Mouse (Mus musculus): ENCODE measurements around the gene Ptpa. TPM values are rescaled to one million over a fixed set of nuclear protein-coding genes. Genes with fewer than 3 reads are reported as not detected.
A peak's percentile ranks its signal among the peaks of the same experiment; 100 is the strongest.

The Ptpa gene
- polyA plus RNA-seq, 1 experiment from 2014 or later, result 177 TPM

GRCm38 (mm10) chr2:30474776-30475175, 58.9 kb downstream of the Ptpa start:
- Histone ChIP-seq H3K4me3 (peak overlapping the region; percentile 98), H3K27ac (peak overlapping the region; percentile 100), H3K9me3 (replicated peaks) (no peaks in the 10 kb centered on the region), H3K4me1 (peaks cover 41% of the 10 kb centered on the region), H3K27me3 (ENCODE audit: low read depth, poor library complexity, severe bottlenecking) (peaks cover 11% of the 10 kb centered on the region; the same call in 1 of the 2 replicates), H3K36me3 (no peaks in the 10 kb centered on the region)
- no peak for DNase-seq (ENCODE audit: low spot score)
- 22% methylated on average over 4 of the region's 4 CpGs for WGBS

GRCm38 (mm10) chr2:30475457-30475856, 59.6 kb downstream of the Ptpa start:
- Histone ChIP-seq H3K9me3 (replicated peaks) (no peaks in the 10 kb centered on the region), H3K36me3 (no peaks in the 10 kb centered on the region), H3K4me1 (peaks cover 34% of the 10 kb centered on the region), H3K27me3 (ENCODE audit: low read depth, poor library complexity, severe bottlenecking) (peaks cover 11% of the 10 kb centered on the region; the same call in 1 of the 2 replicates), H3K27ac (no peak overlapping the region), H3K4me3 (no peak overlapping the region)
- no peak for DNase-seq (ENCODE audit: low spot score)
- 88% methylated on average over 7 of the region's 7 CpGs for WGBS

GRCm38 (mm10) chr2:30476241-30476640, 60.4 kb downstream of the Ptpa start:
- H3K4me3 ChIP-seq, result no peak overlapping the region
- DNase-seq (ENCODE audit: low spot score), result no peak
- H3K27me3 ChIP-seq (ENCODE audit: low read depth, poor library complexity, severe bottlenecking), result peaks cover 11% of the 10 kb centered on the region; the same call in 1 of the 2 replicates
- H3K4me1 ChIP-seq, result peaks cover 26% of the 10 kb centered on the region
- no peaks in the 10 kb centered on the region for H3K9me3 ChIP-seq (replicated peaks)
- H3K27ac ChIP-seq, result no peak overlapping the region
- 80% methylated on average over 2 of the region's 2 CpGs for WGBS
- H3K36me3 ChIP-seq, result no peaks in the 10 kb centered on the region

- WGBS, result 72% methylated on average over 1 of the region's 1 CpGs
- DNase-seq (ENCODE audit: low spot score), result no peak
- Histone ChIP-seq H3K4me1 (peaks cover 36% of the 10 kb centered on the region), H3K9me3 (replicated peaks) (no peaks in the 10 kb centered on the region), H3K27me3 (ENCODE audit: low read depth, poor library complexity, severe bottlenecking) (peaks cover 11% of the 10 kb centered on the region; the same call in 1 of the 2 replicates), H3K4me3 (no peak overlapping the region), H3K36me3 (no peaks in the 10 kb centered on the region), H3K27ac (no peak overlapping the region)
These were observed 62.7 kb downstream of the Ptpa start for GRCm38 (mm10) chr2:30478526-30478925.

GRCm38 (mm10) chr2:30487597-30487996, 71.8 kb downstream of the Ptpa start:
- peak overlapping the region; percentile 7; the same call in 1 of the 2 replicates for H3K27ac ChIP-seq
- WGBS, result 46% methylated on average over 7 of the region's 7 CpGs
- H3K27me3 ChIP-seq (ENCODE audit: low read depth, poor library complexity, severe bottlenecking), result no peaks in the 10 kb centered on the region
- peaks cover 15% of the 10 kb centered on the region for H3K4me1 ChIP-seq
- H3K9me3 ChIP-seq (replicated peaks), result no peaks in the 10 kb centered on the region
- no peak overlapping the region for H3K4me3 ChIP-seq
- no peaks in the 10 kb centered on the region for H3K36me3 ChIP-seq
- DNase-seq (ENCODE audit: low spot score), result no peak

- no peak overlapping the region for H3K27ac ChIP-seq
- no peaks in the 10 kb centered on the region for H3K36me3 ChIP-seq
- H3K4me1 ChIP-seq, result 0 out of 2 replicates have a peak, but pooled peaks cover 5% of the 10 kb centered on the region
- no peaks in the 10 kb centered on the region for H3K9me3 ChIP-seq (replicated peaks)
- 66% methylated on average over 2 of the region's 2 CpGs for WGBS
- H3K4me3 ChIP-seq, result no peak overlapping the region
- DNase-seq (ENCODE audit: low spot score), result no peak
- H3K27me3 ChIP-seq (ENCODE audit: low read depth, poor library complexity, severe bottlenecking), result no peaks in the 10 kb centered on the region
These were observed 74.5 kb downstream of the Ptpa start for GRCm38 (mm10) chr2:30490384-30490783.

- H3K9me3 ChIP-seq (replicated peaks), result no peaks in the 10 kb centered on the region
- peak overlapping the region; percentile 82; the same call in 1 of the 2 replicates for H3K27ac ChIP-seq
- WGBS, result 72% methylated on average over 8 of the region's 8 CpGs
- peak overlapping the region; percentile 43 for H3K4me3 ChIP-seq
- no peaks in the 10 kb centered on the region for H3K27me3 ChIP-seq (ENCODE audit: low read depth, poor library complexity, severe bottlenecking)
- H3K4me1 ChIP-seq, result peaks cover 11% of the 10 kb centered on the region
- no peak for DNase-seq (ENCODE audit: low spot score)
- no peaks in the 10 kb centered on the region for H3K36me3 ChIP-seq
These were observed 79.4 kb downstream of the Ptpa start for GRCm38 (mm10) chr2:30495000-30495908.

GRCm38 (mm10) chr2:30495909-30496861, 80.3 kb downstream of the Ptpa start:
- WGBS, result 30% methylated on average over 22 of the region's 22 CpGs
- peak; percentile 77 for DNase-seq (ENCODE audit: low spot score)
- Histone ChIP-seq H3K27me3 (ENCODE audit: low read depth, poor library complexity, severe bottlenecking) (no peaks in the 10 kb centered on the region), H3K9me3 (replicated peaks) (no peaks in the 10 kb centered on the region), H3K4me1 (peaks cover 11% of the 10 kb centered on the region), H3K4me3 (peak overlapping the region; percentile 43), H3K27ac (peak overlapping the region; percentile 82), H3K36me3 (no peaks in the 10 kb centered on the region)

Small RNA genes within 50 kb of the gene (microRNA-seq; reads per million reads assigned to microRNA genes)
- not detected for gene Gm47292

Other genes starting within 250 kb of the Ptpa start
- gene Endog, start 244.5 kb upstream of the Ptpa start, polyA plus RNA-seq (2016; fragmentation: Nextera tagmentation; extraction: Ambion mirVana), result 15.2 and 19.5 TPM in 2 replicates
- 104 and 107 TPM in 2 replicates for gene Spout1, start 237.6 kb upstream of the Ptpa start, polyA plus RNA-seq (2016; fragmentation: Nextera tagmentation; extraction: Ambion mirVana)
- gene Kyat1, start 210.2 kb upstream of the Ptpa start, polyA plus RNA-seq (2016; fragmentation: Nextera tagmentation; extraction: Ambion mirVana), result 7.5 and 8.4 TPM in 2 replicates
- 44.4 and 46.0 TPM in 2 replicates for gene Lrrc8a, start 178.3 kb upstream of the Ptpa start, polyA plus RNA-seq (2016; fragmentation: Nextera tagmentation; extraction: Ambion mirVana)
- gene Gm28035, start 175.5 kb upstream of the Ptpa start, polyA plus RNA-seq (2016; fragmentation: Nextera tagmentation; extraction: Ambion mirVana), result 0.04 and 0.08 TPM in 2 replicates
- 1.4 and 3.3 TPM in 2 replicates for gene Phyhd1, start 149.8 kb upstream of the Ptpa start, polyA plus RNA-seq (2016; fragmentation: Nextera tagmentation; extraction: Ambion mirVana)
- gene Gm28038, start 135.0 kb upstream of the Ptpa start, polyA plus RNA-seq (2016; fragmentation: Nextera tagmentation; extraction: Ambion mirVana), result not detected in 2 replicates
- gene Dolk, start 129.7 kb upstream of the Ptpa start, polyA plus RNA-seq (2016; fragmentation: Nextera tagmentation; extraction: Ambion mirVana), result 26.8 and 27.5 TPM in 2 replicates
- gene Nup188, start 129.6 kb upstream of the Ptpa start, polyA plus RNA-seq (2016; fragmentation: Nextera tagmentation; extraction: Ambion mirVana), result 74.4 and 77.1 TPM in 2 replicates
- gene Sh3glb2, start 56.7 kb upstream of the Ptpa start, polyA plus RNA-seq (2016; fragmentation: Nextera tagmentation; extraction: Ambion mirVana), result 76.5 and 90.3 TPM in 2 replicates
- gene Miga2, start 51.8 kb upstream of the Ptpa start, polyA plus RNA-seq (2016; fragmentation: Nextera tagmentation; extraction: Ambion mirVana), result 30.8 and 33.3 TPM in 2 replicates
- gene Dolpp1, start 23.8 kb upstream of the Ptpa start, polyA plus RNA-seq (2016; fragmentation: Nextera tagmentation; extraction: Ambion mirVana), result 37.6 and 45.4 TPM in 2 replicates
- gene Crat, start 226 bp upstream of the Ptpa start, polyA plus RNA-seq (2016; fragmentation: Nextera tagmentation; extraction: Ambion mirVana), result 21.9 and 22.9 TPM in 2 replicates
- 2.2 and 2.9 TPM in 2 replicates for gene Ier5l, start 58.2 kb downstream of the Ptpa start, polyA plus RNA-seq (2016; fragmentation: Nextera tagmentation; extraction: Ambion mirVana)
- 0.55 and 0.95 TPM in 2 replicates for gene Cstad, start 179.0 kb downstream of the Ptpa start, polyA plus RNA-seq (2016; fragmentation: Nextera tagmentation; extraction: Ambion mirVana)